Mouse (Mus musculus) stomach, embryonic 14.5 days (tissue): ENCODE results near the gene Gtpbp2. TPM values are rescaled to one million over a fixed set of nuclear protein-coding genes. Genes with fewer than 3 reads are reported as not detected.

ENCODE experiments used
- ATAC-seq: fragments of 200-750 bp; cut with Nextera tagmentation; 2 replicates; pipeline ENCODE4 v1.8.0; 2017; ENCODE audit warnings: low read depth, moderate TSS enrichment; ENCODE audit not compliant: insufficient number of reproducible peaks, insufficient read depth, low FRiP score
- H3K27ac ChIP-seq: fragments of 300-500 bp; sonication (generic); 2 replicates; pipeline ENCODE4 v1.5.1; 2014; ENCODE audit warnings: mild to moderate bottlenecking, low read length, moderate library complexity, mixed read lengths
- H3K27me3 ChIP-seq: fragments of 300-500 bp; sonication (generic); 2 replicates; pipeline ENCODE4 v1.6.1; 2014; ENCODE audit warnings: low read length, control low read depth, mixed read lengths; ENCODE audit not compliant: control insufficient read depth, insufficient read depth
- H3K36me3 ChIP-seq: fragments of 300-500 bp; sonication (generic); 2 replicates; pipeline ENCODE4 v1.6.1; 2014; ENCODE audit warnings: mild to moderate bottlenecking, control low read depth, low read length, moderate library complexity, mixed read lengths; ENCODE audit not compliant: control insufficient read depth, insufficient read depth
- H3K4me1 ChIP-seq: fragments of 300-500 bp; sonication (generic); 2 replicates; pipeline ENCODE4 v1.6.1; 2014; ENCODE audit warnings: low read length, control low read depth, mixed read lengths; ENCODE audit not compliant: control insufficient read depth, insufficient read depth
- H3K4me2 ChIP-seq: fragments of 300-500 bp; sonication (generic); replicated peaks from 2 replicates; pipeline ENCODE4 v1.6.1; 2014; ENCODE audit warnings: low read depth, low read length, control low read depth
- H3K4me3 ChIP-seq: fragments of 300-500 bp; sonication (generic); 2 replicates; pipeline ENCODE4 v1.5.1; 2014; ENCODE audit warnings: low read depth, low read length, control low read depth
- H3K9ac ChIP-seq: fragments of 300-500 bp; sonication (generic); replicated peaks from 2 replicates; pipeline ENCODE4 v1.6.1; 2014; ENCODE audit warnings: low read depth, mild to moderate bottlenecking, control low read depth, low read length, moderate library complexity, mixed read lengths
- H3K9me3 ChIP-seq: fragments of 300-500 bp; sonication (generic); 2 replicates; pipeline ENCODE4 v1.6.1; 2016; ENCODE audit warnings: low read depth, low read length, control low read depth; ENCODE audit not compliant: control insufficient read depth
- WGBS: fragments of 180-500 bp; shearing (Covaris S2); extraction: QIAGEN DNeasy Blood & Tissue Kit; methylation state at CpG from one replicate; pipeline ENCODE4 v1.1.7; 2014; 5-methylcytosine and 5-hydroxymethylcytosine counted together
- polyA plus RNA-seq: library from polyadenylated mRNA; unstranded; fragments of >200 nt; fragmentation: Nextera tagmentation; extraction: Ambion mirVana; gene quantifications from 2 replicates; pipeline ENCODE4 v1.2.1, GENCODE M21; 2014

Gene Gtpbp2
- polyA plus RNA-seq, 1 experiment from 2014 or later: 36.3 TPM

GRCm38 (mm10) chr17:46139872-46140271 lies 21.0 kb upstream of the Gtpbp2 start:
- H3K9ac ChIP-seq: no peak overlapping the region
- no peaks in the 10 kb centered on the region for H3K9me3 ChIP-seq
- H3K4me1 ChIP-seq: peaks cover 4% of the 10 kb centered on the region
- ATAC-seq: no peak
- H3K27ac ChIP-seq: no peak overlapping the region
- H3K4me2 ChIP-seq: no peak overlapping the region
- no peaks in the 10 kb centered on the region for H3K36me3 ChIP-seq
- no peaks in the 10 kb centered on the region for H3K27me3 ChIP-seq
- 83% methylated on average over 3 of the region's 3 CpGs for WGBS
- H3K4me3 ChIP-seq: no peak overlapping the region

GRCm38 (mm10) chr17:46143578-46144423 lies 17.0 kb upstream of the Gtpbp2 start, which contains the start of gene Rsph9:
Gene Rsph9, minus strand, starts transcription at chr17:46144216.
- H3K27me3 ChIP-seq: no peaks in the 10 kb centered on the region
- H3K4me2 ChIP-seq: peak within 1 kb of the TSS; percentile 82
- peak within 1 kb of the TSS; percentile 38 for H3K4me3 ChIP-seq
- 5% methylated on average over 37 of the region's 37 CpGs for WGBS
- no peaks in the 10 kb centered on the region for H3K9me3 ChIP-seq
- H3K9ac ChIP-seq: no peak within 1 kb of the TSS; the same call in 1 of the 2 replicates
- peaks cover 4% of the 10 kb centered on the region for H3K4me1 ChIP-seq
- H3K27ac ChIP-seq: peak within 1 kb of the TSS; percentile 39; the same call in 1 of the 2 replicates
- ATAC-seq: peak; percentile 97
- peaks cover 20% of the 10 kb centered on the region for H3K36me3 ChIP-seq

- Histone ChIP-seq H3K4me3 (peak within 1 kb of the TSS; percentile 54), H3K4me2 (peak within 1 kb of the TSS; percentile 63), H3K27me3 (no peaks in the 10 kb centered on the region), H3K9ac (peak within 1 kb of the TSS; percentile 56), H3K36me3 (peaks cover 9% of the 10 kb centered on the region), H3K27ac (peak within 1 kb of the TSS; percentile 55; the same call in 1 of the 2 replicates), H3K4me1 (peaks cover 6% of the 10 kb centered on the region; the same call in 1 of the 2 replicates), H3K9me3 (no peaks in the 10 kb centered on the region)
- ATAC-seq: peak; percentile 89
- 5% methylated on average over 33 of the region's 33 CpGs for WGBS
Measured at GRCm38 (mm10) chr17:46152847-46153782, 7.7 kb upstream of the Gtpbp2 start, which contains the start of gene Mad2l1bp. Gene Mad2l1bp, minus strand, starts transcription at chr17:46153553.

GRCm38 (mm10) chr17:46154336-46154735 lies 6.5 kb upstream of the Gtpbp2 start:
- Histone ChIP-seq H3K27me3 (no peaks in the 10 kb centered on the region), H3K4me1 (peaks cover 6% of the 10 kb centered on the region; the same call in 1 of the 2 replicates), H3K4me2 (no peak overlapping the region), H3K9ac (no peak overlapping the region), H3K27ac (no peak overlapping the region), H3K9me3 (no peaks in the 10 kb centered on the region), H3K36me3 (no peaks in the 10 kb centered on the region), H3K4me3 (no peak overlapping the region)
- no peak for ATAC-seq
- WGBS: 93% methylated on average over 3 of the region's 3 CpGs

DNA sequence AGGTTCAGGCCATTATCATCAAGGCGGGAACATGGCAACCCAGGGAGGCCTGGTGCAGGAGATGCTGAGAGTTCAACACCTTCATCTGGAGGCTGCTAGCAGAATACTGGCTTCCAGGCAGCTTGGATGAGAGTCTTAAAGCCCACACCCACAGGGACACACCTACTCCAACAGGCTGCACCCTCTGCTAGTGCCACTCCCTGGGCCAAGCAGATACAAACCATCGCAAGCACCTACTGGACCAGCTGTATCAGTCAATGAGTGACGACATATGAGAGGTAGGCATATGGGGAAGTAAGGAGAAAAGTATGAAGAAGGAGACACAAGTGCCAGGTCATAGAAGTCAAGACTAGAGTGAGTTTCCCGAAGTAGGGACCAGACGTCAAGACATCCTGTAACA lies 4.2 kb upstream of the Gtpbp2 start:
- Histone ChIP-seq H3K4me1 (peaks cover 11% of the 10 kb centered on the region; the same call in 1 of the 2 replicates), H3K9ac (no peak overlapping the region), H3K9me3 (no peaks in the 10 kb centered on the region), H3K27me3 (no peaks in the 10 kb centered on the region), H3K27ac (no peak overlapping the region), H3K4me2 (no peak overlapping the region), H3K4me3 (no peak overlapping the region), H3K36me3 (no peaks in the 10 kb centered on the region)
- no peak for ATAC-seq
- WGBS: 85% methylated on average over 5 of the region's 5 CpGs

GRCm38 (mm10) chr17:46157131-46157530 lies 3.7 kb upstream of the Gtpbp2 start:
- H3K9me3 ChIP-seq: no peaks in the 10 kb centered on the region
- H3K27ac ChIP-seq: no peak overlapping the region
- H3K4me3 ChIP-seq: no peak overlapping the region
- H3K4me2 ChIP-seq: no peak overlapping the region
- H3K27me3 ChIP-seq: no peaks in the 10 kb centered on the region
- WGBS: 93% methylated on average over 8 of the region's 8 CpGs
- H3K36me3 ChIP-seq: no peaks in the 10 kb centered on the region
- H3K4me1 ChIP-seq: peaks cover 15% of the 10 kb centered on the region
- ATAC-seq: no peak
- no peak overlapping the region for H3K9ac ChIP-seq

- Histone ChIP-seq H3K27me3 (no peaks in the 10 kb centered on the region), H3K4me1 (peaks cover 21% of the 10 kb centered on the region), H3K4me3 (0 out of 2 replicates have a peak overlapping the region, but pooled peaks have one; percentile 64), H3K9me3 (no peaks in the 10 kb centered on the region), H3K27ac (peak overlapping the region; percentile 73; the same call in 1 of the 2 replicates), H3K36me3 (peaks cover 5% of the 10 kb centered on the region), H3K4me2 (peak overlapping the region; percentile 54; the same call in 1 of the 2 replicates), H3K9ac (no peak overlapping the region)
- ATAC-seq: no peak
- 68% methylated on average over 2 of the region's 2 CpGs for WGBS
Measured at GRCm38 (mm10) chr17:46159236-46159635, 1.6 kb upstream of the Gtpbp2 start.

DNA sequence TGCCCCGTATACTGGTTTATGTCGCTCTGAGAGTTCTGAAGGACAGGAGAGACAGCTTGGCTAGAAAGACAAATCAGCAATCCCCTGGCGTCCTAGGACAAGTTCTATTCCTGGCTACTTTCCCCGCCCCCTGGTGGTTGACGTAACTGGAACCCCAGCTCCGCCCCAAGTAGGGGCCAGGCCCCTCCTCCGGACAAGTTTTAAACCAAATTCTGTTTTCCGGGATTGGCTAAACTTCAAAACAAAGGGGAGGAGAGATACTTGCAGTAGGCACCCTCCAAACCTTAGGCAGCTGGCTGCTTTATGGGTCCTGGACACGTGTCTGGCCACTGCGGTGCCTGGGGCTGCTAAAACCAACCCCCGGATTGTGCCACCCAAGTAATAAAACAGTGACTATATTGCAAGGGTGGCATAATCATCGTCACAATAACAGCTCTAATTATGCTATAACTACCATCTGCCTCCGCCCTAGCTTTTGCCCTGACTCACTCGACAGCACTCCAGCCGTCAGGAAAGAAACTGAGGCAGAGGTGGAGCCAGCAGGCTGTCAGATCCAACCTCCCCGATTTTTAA lies 656 bp upstream of the Gtpbp2 start:
- under 1% methylated on average over 16 of the region's 16 CpGs for WGBS
- H3K9ac ChIP-seq: peak overlapping the region; percentile 71; the same call in 1 of the 2 replicates
- H3K4me3 ChIP-seq: peak overlapping the region; percentile 64
- no peaks in the 10 kb centered on the region for H3K9me3 ChIP-seq
- H3K36me3 ChIP-seq: peaks cover 13% of the 10 kb centered on the region
- no peaks in the 10 kb centered on the region for H3K27me3 ChIP-seq
- peak overlapping the region; percentile 73 for H3K27ac ChIP-seq
- H3K4me1 ChIP-seq: peaks cover 21% of the 10 kb centered on the region
- ATAC-seq: peak; percentile 73
- peak overlapping the region; percentile 54 for H3K4me2 ChIP-seq
